Mouse (Mus musculus) c-Kit-positive CD71-negative TER-119-negative erythroid progenitor cells, embryonic 14.5 days (primary cell): ENCODE measurements around the gene Oaf.

Experiments
- DNase-seq: peaks from one replicate; pipeline ENCODE4 v3.0.0-alpha.2; 2013; ENCODE audit warnings: low read depth

Oaf gene

DNA sequence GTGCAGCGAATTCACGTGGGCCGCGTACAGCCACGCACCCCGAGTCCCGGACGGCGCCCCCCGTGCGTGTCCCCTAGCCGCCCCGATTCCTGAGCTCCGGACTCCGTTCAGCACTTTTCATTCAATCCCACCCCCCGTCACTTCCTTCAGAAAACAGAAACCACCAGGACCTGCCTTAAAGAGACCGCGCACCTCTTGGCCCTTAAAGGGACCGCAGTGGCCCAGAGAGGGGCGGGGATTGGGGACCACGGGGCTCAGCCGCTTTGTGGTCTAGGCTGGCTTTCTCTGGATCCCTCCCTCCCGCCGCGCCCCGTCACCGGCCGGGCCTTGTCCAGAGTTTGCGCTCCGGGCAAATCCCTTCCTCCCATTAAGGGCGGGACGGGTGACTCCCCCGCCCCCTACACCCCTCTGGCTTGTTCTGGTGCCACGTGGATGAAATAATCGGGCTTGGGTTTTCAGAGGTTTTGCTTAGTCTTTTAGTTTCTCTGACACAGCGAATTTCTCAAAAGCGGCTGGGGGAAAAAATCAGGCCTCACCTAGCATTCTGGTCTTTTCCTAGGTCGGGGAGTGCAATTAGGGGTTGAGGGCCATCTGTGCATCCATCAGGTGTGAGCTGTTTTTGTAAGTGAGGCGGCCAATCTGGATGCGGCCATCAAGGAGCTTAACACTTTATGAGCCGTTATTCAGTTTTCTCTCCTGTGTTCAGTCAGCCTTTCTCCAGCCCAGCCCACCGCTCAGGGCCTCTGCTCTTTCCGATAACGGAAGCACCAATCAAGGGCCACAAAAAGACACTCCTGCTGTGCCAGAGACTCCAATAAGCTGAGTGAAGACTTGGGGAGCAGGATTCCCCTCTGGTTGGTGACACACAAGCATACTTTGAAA lies at the start of gene Oaf:
Gene Oaf (minus strand): TSS at position 200 of the 882 bp plus-strand sequence.
- DNase-seq = peak; percentile 62

DNA sequence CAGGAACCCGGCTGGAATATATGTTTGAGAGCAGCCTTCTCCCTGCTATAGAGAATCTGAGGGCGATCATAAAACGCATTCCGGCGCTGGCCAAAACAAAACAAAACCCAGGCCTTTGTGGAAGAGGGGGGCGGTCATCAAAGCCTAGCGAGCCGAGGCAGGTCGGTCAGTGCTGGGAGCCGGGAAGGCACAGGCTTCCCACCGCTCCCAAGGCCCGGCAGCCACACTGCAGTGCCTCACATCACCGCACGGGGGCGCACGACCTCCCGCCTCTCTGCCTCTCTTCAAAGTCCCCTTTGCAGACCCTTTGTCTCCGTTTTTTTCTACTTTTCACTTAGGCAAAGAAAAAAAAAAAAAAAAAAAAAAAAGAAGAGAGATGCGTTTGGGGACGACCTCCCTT lies 47.2 kb upstream of the Oaf start:
- DNase-seq = no peak

DNA sequence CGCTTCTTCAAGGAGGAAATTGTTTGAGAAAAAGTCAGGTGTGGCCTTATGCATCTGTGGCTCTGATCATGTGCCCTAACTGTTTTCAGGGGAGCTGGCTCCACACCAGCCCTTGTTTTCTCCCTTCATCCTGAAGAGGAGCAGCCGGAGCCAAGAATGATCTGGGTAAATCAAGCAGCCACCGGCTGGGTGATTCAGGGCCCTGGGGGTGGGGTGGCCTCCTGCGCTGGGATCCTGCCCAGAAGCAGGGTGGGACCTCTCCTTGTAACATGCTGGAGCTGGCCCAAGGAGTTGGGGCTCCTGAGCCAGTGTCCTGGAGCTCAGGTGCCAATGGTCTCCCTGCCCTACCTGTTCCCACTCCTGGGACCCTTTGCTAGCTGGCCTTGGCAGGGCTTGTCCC lies 45.6 kb upstream of the Oaf start:
- DNase-seq = no peak

DNA sequence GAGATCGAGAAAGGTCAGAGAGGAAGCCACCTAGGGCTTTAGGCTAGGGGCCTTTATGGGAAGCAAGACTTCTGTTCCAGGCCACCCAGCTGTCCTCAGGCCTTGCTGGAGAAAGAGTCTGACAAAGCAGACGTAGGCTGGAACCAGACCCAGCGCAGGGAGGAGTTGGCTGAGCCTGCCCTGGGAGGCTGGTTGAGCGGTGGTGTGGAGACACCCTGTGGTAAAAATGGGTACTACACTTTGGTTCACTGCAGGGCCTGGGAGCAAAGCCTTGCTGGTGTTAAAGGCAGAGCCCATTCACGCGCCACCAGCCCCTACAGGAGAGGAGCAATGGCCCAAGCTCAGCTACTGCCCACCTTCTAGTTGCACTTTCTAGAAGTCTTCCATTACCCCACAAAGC lies 44.6 kb upstream of the Oaf start:
- peak; percentile 60 for DNase-seq

DNA sequence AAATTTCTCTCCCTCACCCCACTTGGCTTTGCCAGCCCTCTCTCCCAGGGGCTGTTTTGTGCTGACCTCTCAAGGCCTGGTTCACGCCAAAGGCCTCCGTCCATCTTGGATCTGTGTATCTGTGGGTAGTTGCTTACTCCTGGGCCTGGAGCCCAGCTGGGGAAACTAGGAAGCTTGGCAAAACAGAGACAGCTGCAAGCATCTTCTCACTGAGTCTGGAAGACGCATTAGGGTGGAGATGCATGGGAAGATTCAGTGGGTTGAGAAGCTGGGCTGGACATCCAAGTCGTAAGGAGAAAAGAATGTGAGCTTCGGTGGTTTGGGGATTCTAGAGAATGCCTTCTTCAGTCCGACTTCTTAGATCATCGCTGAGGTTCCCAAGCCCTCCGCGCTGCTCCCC lies 34.0 kb upstream of the Oaf start:
- DNase-seq = no peak

DNA sequence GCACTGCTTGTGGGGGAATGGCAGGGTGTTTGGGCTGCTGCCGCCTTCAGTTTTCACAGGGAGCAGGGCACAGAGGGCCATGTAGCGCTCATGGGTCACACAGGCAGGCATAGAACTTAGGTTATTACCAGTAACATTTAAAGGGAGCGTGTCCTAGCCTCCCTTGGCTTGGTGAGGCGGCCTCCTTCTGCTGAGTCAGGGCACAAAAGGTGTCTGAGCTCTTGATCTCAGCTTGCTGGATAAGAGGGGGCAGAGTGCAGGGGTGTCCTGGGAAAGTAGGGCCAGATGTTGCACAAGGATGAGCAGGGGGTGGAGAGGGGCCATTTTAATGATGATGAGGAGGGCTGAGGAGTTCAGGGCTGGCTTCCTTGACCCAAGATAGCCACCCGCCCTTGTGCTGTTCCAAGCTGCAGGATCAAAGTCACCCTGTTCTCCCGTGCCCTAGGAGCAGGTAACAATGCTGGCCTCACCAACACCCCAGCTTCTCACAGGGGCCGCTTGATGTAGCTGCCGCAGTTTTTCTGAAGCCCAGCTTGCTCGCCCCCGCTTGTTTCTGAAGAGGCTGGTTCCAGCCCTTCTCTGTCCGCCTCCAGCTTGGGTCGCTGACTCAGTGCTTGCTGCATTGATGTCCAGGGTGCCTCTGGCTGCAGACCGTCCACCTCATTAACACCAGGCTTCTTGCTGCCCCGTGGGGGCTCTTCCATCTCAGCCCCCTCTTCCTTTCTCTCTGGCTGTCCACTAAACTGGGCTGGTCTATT lies 32.2 kb upstream of the Oaf start:
- no peak for DNase-seq

DNA sequence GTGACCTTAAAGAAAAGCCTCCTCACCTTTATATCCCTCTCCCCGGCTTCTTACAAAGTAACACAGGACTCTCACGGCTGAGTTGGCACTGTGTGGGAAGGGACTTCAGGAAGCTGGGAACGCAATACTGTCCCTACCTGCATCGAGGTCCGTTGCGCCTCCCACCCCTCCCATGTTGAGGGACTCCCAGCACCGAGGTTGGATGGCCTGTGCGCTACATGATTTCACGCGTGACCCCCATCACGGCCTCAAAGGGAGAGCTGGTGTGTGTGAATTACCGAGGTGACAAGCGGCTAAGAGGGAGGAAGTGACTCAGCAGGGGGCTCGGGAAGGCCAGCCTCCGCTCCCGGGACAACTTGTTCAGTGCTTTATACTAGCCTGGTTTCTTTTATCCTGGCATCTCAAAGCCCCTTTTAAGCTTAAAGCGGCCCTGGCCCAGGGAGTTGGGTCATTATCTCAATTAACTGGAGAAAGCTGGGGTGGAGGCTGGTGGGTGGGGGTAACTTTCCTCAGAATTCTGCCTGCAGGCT lies 31.1 kb upstream of the Oaf start:
- no peak for DNase-seq

DNA sequence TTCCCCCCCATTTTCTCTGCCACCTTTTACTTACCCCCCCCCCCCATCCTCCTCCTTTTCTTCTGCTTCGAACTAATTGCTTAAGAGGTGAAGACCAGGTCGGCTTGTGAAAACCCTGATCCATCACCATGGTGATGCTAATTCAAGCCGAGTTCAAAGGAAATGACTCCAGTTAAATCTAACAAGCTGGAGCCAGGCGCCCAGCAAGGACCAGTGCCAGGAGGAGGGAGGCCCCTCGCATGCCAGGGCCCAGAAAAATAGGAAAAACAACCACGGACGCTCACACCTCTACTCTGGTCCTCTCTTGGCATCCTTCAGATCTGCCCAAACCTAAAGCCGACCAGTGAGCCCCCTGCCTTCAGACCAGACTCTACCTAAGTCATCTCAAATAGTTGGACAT lies 29.5 kb upstream of the Oaf start:
- no peak for DNase-seq

DNA sequence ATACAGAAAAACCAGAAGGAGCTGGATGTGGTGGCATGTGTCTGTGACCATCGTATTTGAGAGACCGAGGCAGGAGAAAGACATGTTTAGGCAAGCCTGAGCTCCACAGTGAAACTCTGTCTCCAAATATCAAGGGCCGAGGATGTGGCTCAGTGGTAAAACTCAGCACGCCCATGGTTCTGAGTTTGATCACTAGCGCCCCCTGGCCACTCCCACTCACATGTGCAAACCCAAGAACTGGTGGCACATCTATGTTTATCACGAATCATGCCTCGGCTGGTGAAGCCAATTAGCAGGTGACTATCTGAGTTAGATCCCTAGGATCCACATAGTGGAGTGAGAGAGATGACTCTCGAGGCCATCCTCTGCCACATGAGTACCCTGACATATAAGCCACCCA lies 27.6 kb upstream of the Oaf start:
- peak; percentile 40 for DNase-seq

DNA sequence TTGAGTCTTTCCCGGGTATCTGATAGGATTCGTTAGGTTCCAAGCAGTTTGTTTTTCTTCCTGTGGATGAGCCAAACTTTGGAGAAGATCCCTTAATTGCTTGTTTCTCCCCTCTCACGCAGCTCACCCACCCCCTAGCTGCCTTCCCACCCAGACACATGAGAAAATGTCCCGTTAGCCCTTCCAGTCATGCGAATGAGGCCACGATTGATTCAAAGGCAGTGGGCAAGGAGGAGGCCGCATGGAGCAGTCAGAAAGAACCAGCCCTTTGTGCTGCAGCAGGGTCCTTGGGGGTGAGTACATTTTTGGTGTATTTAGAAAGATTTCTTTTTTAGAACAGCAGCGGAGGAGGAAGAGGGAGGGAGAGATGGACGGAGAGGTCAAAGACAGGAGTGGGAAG lies 25.5 kb upstream of the Oaf start:
- DNase-seq = no peak

DNA sequence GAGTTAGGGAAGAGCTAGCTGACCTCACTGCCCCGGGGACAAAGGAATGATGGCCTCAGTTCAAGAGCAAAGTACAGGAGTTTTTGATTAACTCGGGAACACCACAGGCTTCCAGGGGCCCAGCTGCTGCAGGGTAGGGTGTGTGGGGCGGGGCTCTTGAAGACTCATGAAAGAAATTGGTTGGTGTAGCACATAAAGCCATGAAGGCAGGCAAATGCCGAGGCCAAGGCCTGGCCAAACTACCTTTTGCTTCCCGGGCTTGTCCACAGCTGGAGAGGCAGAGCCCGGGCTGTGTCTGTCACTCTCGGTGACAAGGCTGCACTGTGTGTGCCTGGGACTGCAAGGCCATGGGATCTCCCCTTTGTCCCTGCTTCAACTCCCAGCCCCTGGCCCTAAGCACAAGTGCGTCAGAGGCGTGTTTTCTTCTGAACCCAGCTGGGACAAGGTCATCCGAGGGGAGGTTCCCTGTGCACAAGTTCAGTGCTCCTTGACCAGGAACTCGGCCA lies 24.3 kb upstream of the Oaf start:
- DNase-seq = no peak

DNA sequence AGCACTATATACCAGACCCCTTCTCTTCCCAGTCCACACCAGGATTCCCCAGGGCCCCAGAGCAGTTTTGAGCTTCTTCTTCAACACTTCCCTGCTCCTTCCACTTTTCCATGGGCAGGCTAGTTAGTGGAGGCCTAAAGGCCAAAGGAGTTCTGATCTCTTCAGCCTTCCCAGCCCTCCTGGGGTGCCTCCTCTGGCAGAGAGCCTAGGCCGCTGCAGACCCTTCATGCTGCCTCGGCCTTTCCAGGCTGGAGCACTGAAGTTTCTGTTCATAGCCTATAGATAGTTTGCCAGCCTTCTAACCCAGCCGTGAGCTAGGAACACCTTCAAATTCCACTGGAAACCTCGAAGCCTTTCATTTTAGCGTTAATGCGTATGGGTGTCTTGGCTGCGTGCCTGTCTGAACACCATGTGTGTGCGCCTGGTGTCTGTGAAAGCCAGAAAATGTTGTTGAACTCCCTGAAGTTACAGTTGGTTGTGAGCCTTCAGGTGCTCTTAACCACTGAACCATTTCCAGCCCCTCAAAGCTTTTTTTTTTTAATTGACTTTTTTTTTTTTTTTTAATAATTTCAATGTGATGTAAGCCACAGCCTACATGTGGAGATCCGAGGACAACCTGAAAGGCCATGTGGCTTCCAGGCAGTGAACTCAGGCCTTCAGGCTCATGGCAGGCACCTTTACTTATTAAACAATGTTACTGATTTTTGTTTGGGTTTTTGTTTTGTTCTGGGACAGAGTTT lies 23.3 kb upstream of the Oaf start:
- DNase-seq = no peak

DNA sequence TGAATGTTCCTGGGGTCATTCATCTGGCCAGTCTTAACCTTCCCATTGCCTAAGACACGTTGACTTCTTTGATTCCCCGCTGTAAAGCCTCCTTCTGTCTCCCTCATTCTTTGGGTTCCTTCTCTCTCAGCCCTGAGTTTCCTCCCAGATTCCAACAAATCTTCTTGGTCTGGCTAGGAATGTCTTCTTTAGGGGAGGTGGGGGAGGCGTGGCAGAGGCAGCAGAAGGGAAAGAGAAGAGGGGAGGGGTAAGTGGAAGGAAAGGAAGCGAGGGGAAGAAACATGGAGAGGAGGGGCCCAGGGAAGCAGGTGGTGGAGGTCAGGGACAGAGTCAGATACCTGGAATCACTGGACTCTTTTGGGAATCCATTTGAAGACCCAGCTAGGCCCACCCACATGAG lies 22.7 kb upstream of the Oaf start:
- DNase-seq = no peak

DNA sequence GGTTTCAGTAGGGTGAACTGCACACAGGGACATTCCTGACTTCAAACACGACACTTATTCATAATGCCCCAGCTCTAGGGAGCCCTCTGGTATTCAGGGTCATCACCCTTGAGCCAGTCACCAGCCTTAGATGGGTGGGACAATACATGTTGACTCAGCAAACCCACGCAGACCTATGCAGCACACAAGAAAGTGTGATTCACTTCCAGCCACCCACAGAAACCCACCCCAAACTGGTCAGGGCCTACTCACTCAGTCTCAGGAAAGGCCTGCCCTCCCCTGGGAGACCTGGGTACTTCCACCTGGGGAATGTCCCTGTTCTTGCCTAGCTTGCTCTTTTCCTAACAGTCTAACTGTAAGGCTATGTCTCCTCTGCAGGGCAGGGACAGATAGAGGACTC lies 22.2 kb upstream of the Oaf start:
- no peak for DNase-seq

DNA sequence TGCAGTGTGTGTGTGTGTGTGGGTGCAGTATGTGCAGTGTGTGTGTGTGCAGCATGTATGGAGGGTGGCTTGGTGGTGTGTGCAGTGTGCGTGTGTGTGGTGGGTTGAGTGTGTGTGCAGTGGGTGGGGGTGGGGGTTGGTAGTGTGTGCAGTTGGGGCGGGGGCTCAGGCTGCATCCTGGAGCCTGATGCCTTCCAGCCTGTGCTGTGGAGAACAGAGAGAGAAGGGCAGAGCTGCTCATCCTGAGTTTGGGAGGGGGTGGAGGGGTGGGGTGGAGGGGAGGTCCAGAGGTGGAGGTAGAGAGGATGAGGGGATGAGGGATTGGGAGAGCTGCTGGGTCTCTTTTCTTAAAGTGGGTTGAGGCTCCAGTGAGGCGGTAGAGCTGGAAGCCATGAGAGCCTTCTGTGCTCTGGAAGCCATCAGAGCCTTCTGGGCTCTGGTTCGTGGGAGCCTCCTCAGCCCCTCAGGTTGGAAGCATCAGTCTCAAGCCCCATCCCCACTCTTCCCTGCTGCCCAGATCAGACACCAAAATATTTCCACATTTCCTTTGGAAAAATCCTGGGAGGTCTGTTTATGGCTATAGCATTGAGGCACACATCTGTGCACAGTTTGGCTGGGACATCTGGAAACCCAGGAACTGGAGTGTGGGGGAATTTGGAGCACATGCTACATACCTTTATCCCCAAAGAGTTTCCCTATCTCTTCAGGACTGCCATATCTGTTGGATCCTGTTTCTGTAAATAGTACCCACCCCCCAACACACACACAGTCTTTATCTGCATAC lies 21.6 kb upstream of the Oaf start:
- no peak for DNase-seq

DNA sequence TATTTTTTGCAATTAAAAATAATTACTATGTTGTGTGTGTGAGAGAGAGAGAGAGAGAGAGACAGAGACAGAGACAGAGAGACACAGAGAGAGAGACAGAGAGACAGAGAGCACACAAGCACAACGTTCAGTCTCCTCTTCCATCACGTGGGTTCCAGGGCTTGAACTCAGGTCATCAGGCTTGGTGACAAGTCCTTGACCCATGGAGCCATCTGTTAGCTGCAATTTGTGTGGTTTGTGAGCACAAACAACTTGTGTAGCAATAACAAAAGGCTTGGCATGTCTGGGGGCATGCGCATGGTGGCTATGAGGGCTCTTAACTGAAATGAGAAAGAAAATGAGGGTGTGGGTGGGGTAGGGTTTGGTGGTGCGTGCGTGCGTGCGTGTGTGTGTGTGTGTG lies 20.9 kb upstream of the Oaf start:
- DNase-seq = no peak

DNA sequence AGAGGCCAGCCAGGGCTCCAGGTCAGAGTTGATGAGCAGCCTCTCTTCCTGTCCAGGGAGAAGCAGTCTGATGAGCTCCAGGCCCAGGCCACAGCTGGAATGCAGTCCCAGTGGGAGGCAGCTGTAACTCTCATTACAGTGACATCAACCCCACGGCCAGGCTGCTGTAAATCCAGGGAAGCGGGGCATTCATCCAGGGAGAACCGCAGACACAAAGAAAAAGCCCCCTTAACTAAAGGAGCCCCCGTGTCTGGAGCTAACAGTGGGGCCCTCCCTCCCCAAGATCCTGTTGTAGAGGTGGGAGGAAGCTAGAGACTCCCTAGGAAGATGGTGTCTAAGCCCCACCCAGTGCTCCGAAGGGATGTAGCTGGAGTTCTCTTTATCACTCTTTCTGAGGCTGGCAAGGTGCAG lies 13.6 kb upstream of the Oaf start:
- DNase-seq = no peak

DNA sequence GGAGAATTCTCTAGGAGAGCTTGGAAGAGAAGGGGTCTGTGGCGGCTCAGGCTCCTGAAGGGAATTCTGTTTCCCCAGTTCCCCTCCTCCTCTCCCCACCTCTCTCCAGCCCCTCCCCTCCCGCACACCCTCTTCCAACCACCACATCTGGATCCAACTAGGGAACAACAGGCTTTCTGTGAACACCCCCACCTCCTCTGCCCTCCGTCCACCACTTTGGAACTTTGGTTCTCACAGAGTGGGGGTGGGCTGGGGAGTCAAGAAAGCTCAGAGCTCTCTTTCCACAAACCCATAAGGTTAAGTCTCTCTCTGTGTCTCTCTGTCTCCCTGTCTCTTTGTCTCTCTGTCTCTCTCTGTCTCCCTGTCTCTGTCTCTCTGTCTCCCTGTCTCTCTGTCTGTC lies 13.1 kb upstream of the Oaf start:
- DNase-seq = no peak

DNA sequence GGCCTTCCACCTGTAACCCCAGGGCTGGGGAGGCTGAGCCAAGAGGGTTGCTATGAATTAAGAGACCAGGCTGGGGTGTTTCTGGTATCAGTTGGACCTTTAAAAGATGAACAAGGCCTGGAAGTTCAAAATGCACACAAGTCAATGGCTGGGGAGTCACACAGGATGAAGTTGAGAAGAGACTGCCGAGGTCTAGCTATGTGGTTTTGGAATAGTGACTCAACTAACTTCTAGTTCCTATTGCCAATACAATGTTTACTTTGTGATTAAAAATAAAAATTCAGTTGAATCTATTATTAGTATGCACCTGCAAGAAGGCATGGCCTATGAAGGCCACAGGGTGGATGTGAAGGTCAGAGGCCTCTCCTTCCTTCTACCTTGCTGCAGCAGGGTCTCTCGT lies 12.1 kb upstream of the Oaf start:
- no peak for DNase-seq

DNA sequence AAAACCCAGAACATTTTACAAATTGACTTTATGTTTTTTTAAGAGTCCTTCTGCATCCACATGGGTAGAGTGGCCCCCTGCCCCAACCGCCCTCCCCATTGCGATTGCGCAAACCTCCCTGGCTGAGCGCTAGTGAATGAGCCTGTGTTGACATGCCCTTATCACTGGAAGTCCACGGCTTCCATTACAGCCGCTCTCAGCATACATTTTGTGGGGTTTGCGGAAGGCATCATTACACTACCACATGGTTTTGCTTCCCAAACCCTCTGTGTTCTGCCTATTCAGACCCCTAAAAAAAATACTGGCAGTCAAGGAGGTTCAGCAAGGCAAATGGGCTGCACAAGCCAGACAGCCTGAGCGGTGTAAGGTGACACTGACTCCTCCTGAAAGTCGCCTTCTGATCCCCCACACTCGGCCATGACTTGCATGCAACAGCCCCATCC lies 7.0 kb upstream of the Oaf start:
- no peak for DNase-seq

DNA sequence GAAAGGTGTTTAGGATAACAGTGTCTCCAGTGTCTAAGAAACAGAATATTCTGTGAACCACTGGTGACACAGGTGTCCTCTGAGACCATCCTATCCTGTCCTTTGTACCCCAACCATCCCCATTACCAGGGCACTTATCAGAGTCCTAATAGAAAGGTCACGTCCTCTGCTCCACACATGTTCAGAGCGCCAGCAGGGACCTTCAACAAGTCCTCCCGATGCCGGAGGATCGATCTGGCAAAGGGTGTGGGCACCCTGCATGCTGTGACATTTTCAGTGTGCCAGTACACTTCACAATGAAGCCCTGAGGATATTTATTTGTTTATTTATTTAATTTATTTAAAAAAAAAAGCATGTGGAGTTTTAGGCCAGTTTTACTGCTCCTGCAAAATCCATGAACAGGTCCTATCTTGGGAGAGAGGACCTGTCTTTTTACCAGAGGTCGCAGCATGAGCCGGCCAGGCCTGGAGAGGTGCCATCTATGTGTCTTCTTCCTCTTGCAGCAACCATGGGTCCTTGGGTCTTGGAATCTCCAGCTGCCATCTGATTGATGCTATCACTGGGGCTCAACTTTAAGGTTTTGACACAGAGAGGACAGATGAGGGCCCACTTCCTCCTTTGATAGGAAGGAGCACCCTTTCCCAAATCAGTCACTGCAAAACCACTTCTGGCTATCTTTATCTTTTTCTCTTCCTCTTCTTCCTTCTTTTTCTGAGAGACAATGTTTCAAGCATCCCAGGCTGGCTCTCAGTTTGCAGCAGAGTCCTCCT lies 6.3 kb upstream of the Oaf start:
- DNase-seq = no peak
